Comparison of ENCODE assay signal across 7 mouse cellular contexts in the genomic region with DNA sequence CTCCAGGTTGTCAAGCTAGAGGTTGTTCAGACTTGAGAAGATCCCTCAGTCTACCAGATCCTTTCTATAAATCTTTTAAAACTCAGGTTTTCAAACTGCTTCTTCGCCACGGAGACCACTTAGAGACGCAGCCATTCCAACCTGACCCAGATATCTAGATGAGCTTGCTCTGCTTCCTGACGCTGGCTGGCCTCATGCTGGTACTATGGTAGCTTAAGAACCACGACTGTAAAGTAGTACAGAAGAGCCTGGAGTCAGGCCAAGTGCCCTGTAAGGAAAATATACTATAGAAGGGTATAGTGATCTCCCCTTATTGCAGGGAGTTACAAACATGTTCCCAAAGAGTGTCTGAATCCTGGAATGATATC. TPM values are rescaled to one million over a fixed set of nuclear protein-coding genes. Genes with fewer than 3 reads are reported as not detected.
A peak's percentile ranks its signal among the peaks of the same experiment; 100 is the strongest.
DNase-seq lines count a peak whose midpoint lies in the region; ATAC-seq lines count a peak whose summit lies in the region.

No protein-coding gene starts in this region.

- H3K4me3 ChIP-seq in lung, embryonic 15.5 days, result peak overlapping the region; percentile 62
- H3K4me3 ChIP-seq in embryonic facial prominence, embryonic 14.5 days (ENCODE audit: low read depth, low read length), result peak overlapping the region; percentile 52
- peak overlapping the region; percentile 54 for H3K4me3 ChIP-seq in intestine, embryonic 16.5 days (ENCODE audit: low read length)
- peak overlapping the region; percentile 68 for H3K4me3 ChIP-seq in neural tube, embryonic 15.5 days (replicated peaks)

- H3K27ac ChIP-seq in lung, embryonic 15.5 days, result no peak overlapping the region
- no peak overlapping the region for H3K27ac ChIP-seq in embryonic facial prominence, embryonic 14.5 days (replicated peaks; ENCODE audit: low read depth, low read length)
- H3K27ac ChIP-seq in intestine, embryonic 16.5 days (ENCODE audit: low read length), result no peak overlapping the region
- H3K27ac ChIP-seq in neural tube, embryonic 15.5 days (replicated peaks), result 0 out of 2 replicates have a peak overlapping the region, but pooled peaks have one; percentile 37

- 11% methylated on average over 5 of the region's 5 CpGs for WGBS in lung, embryonic 15.5 days
- 20% methylated on average over 5 of the region's 5 CpGs for WGBS in embryonic facial prominence, embryonic 14.5 days
- WGBS in intestine, embryonic 16.5 days, result 15% methylated on average over 5 of the region's 5 CpGs
- 10% methylated on average over 5 of the region's 5 CpGs for WGBS in neural tube, embryonic 15.5 days

- no peak for DNase-seq in lung, postnatal 10 days
- no peak for DNase-seq in embryonic facial prominence, embryonic 14.5 days (ENCODE audit: low spot score)
- DNase-seq in spleen, adult 12 weeks (ENCODE audit: low spot score), result no peak
- DNase-seq in gastrocnemius, postnatal 10 days, result no peak

- H3K9ac ChIP-seq in lung, embryonic 15.5 days, result peak overlapping the region; percentile 64
- H3K9ac ChIP-seq in embryonic facial prominence, embryonic 14.5 days (ENCODE audit: low read depth, low read length), result peak overlapping the region; percentile 65
- H3K9ac ChIP-seq in intestine, embryonic 16.5 days (ENCODE audit: low read depth, low read length), result peak overlapping the region; percentile 68
- peak overlapping the region; percentile 73 for H3K9ac ChIP-seq in neural tube, embryonic 15.5 days (replicated peaks)

- no peak for ATAC-seq in lung, embryonic 15.5 days (ENCODE audit: borderline replicate concordance, extremely low read depth, low FRiP score, low TSS enrichment)
- ATAC-seq in embryonic facial prominence, embryonic 14.5 days (ENCODE audit: low read depth), result no peak
- ATAC-seq in intestine, embryonic 16.5 days, result no peak
- peak; percentile 1; the same call in 1 of the 2 replicates for ATAC-seq in neural tube, embryonic 15.5 days (ENCODE audit: low FRiP score)

- no peaks in the 10 kb centered on the region for H3K9me3 ChIP-seq in lung, embryonic 15.5 days
- H3K9me3 ChIP-seq in embryonic facial prominence, embryonic 14.5 days (ENCODE audit: control insufficient read depth, low read length), result no peaks in the 10 kb centered on the region
- no peaks in the 10 kb centered on the region for H3K9me3 ChIP-seq in intestine, embryonic 16.5 days (ENCODE audit: control insufficient read depth, low read length)
- H3K9me3 ChIP-seq in neural tube, embryonic 15.5 days (replicated peaks), result no peaks in the 10 kb centered on the region

- H3K4me1 ChIP-seq in lung, embryonic 15.5 days, result peaks cover 13% of the 10 kb centered on the region
- no peaks in the 10 kb centered on the region for H3K4me1 ChIP-seq in embryonic facial prominence, embryonic 14.5 days (ENCODE audit: control insufficient read depth, insufficient read depth, low read length)
- peaks cover 4% of the 10 kb centered on the region; the same call in 1 of the 2 replicates for H3K4me1 ChIP-seq in intestine, embryonic 16.5 days (ENCODE audit: control insufficient read depth, insufficient read depth, low read length)
- H3K4me1 ChIP-seq in neural tube, embryonic 15.5 days, result peaks cover 21% of the 10 kb centered on the region

- H3K36me3 ChIP-seq in lung, embryonic 15.5 days, result no peaks in the 10 kb centered on the region
- no peaks in the 10 kb centered on the region for H3K36me3 ChIP-seq in embryonic facial prominence, embryonic 14.5 days (ENCODE audit: control insufficient read depth, insufficient read depth, low read length)
- H3K36me3 ChIP-seq in intestine, embryonic 16.5 days (ENCODE audit: control insufficient read depth, insufficient read depth, low read length), result no peaks in the 10 kb centered on the region
- H3K36me3 ChIP-seq in neural tube, embryonic 15.5 days, result no peaks in the 10 kb centered on the region

- peak overlapping the region; percentile 93 for H3K4me2 ChIP-seq in lung, embryonic 15.5 days
- peak overlapping the region; percentile 65 for H3K4me2 ChIP-seq in embryonic facial prominence, embryonic 14.5 days (ENCODE audit: low read depth, low read length)
- peak overlapping the region; percentile 52 for H3K4me2 ChIP-seq in intestine, embryonic 16.5 days (ENCODE audit: low read depth, low read length)
- peak overlapping the region; percentile 84 for H3K4me2 ChIP-seq in neural tube, embryonic 15.5 days

- peaks cover 4% of the 10 kb centered on the region; the same call in 1 of the 2 replicates for H3K27me3 ChIP-seq in lung, embryonic 15.5 days
- H3K27me3 ChIP-seq in embryonic facial prominence, embryonic 14.5 days (replicated peaks; ENCODE audit: control insufficient read depth, insufficient read depth, low read length), result no peaks in the 10 kb centered on the region
- H3K27me3 ChIP-seq in intestine, embryonic 16.5 days (replicated peaks; ENCODE audit: control insufficient read depth, insufficient read depth, low read length), result no peaks in the 10 kb centered on the region
- H3K27me3 ChIP-seq in neural tube, embryonic 15.5 days (replicated peaks), result no peaks in the 10 kb centered on the region

RNA-seq across cellular contexts. Expression of a gene that starts 0.8 kb away (rescaled TPM):
- polyA plus RNA-seq in lung, embryonic 15.5 days (2015; fragmentation: Nextera tagmentation; extraction: Ambion mirVana), result 5.2 and 6.3 TPM in 2 replicates
- polyA plus RNA-seq in embryonic facial prominence, embryonic 14.5 days (2014; fragmentation: Nextera tagmentation; extraction: Ambion mirVana), result 5.4 and 7.2 TPM in 2 replicates
- 6.4 and 7.1 TPM in 2 replicates for polyA plus RNA-seq in intestine, embryonic 16.5 days (2015; fragmentation: Nextera tagmentation; extraction: Ambion mirVana)
- polyA plus RNA-seq in neural tube, embryonic 15.5 days (2015; fragmentation: Nextera tagmentation; extraction: Ambion mirVana), result 8.2 TPM in 2 replicates
- total RNA-seq in gastrocnemius, postnatal 10 days (2021), result 10 to 100 TPM; 52.9 to 60.3 TPM
